Mouse (Mus musculus) heart, postnatal 25 days (tissue): ENCODE measurements around the gene Ier3. TPM values are rescaled to one million over a fixed set of nuclear protein-coding genes. Genes with fewer than 3 reads are reported as not detected.

Experiments used
- DNase-seq: peaks from one replicate; pipeline ENCODE4 v3.0.0; 2022; ENCODE audit warnings: low spot score
- intact Hi-C: fragments of 180-260 bp; cut with DNase I; formaldehyde crosslinking; loops from one replicate; pipeline ENCODE4 v1.15.1; 2025
- microRNA-seq: library from miRNA; unstranded; fragments of <30 nt; microRNA quantifications from one replicate; pipeline ENCODE4 v1.2.0, GENCODE M21; 2022
- total RNA-seq, 2 experiments: library from RNA; stranded (reverse); gene quantifications; 2 replicates each; pipeline ENCODE4 v1.2.3; 2021

Ier3 gene
- total RNA-seq, 2 experiments from 2014 or later = 21.7 to 39.7 TPM

DNA sequence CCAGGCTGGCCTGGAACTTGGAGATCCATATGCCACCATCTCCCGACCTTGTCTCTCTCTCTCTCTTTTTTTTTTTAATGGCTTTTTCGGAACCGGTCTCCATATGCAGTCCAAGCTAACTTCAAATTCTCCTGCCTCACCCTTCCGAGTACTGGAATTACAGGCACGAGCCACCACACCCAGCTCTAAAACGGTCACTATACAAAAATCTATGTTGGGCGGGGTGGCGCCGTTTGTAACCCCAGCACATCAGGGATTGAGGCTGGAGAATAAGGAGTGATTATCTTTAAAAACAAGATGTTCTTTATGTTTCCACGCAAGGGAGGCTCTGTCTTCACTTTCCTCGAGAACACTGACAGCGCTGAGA, 39.3 kb downstream of the Ier3 start:
- intact Hi-C loops = loop anchor here (2.0 kb wide), 1 partner anchor 18 kb away; no protein-coding TSS in a partner anchor
- no peak for DNase-seq

DNA sequence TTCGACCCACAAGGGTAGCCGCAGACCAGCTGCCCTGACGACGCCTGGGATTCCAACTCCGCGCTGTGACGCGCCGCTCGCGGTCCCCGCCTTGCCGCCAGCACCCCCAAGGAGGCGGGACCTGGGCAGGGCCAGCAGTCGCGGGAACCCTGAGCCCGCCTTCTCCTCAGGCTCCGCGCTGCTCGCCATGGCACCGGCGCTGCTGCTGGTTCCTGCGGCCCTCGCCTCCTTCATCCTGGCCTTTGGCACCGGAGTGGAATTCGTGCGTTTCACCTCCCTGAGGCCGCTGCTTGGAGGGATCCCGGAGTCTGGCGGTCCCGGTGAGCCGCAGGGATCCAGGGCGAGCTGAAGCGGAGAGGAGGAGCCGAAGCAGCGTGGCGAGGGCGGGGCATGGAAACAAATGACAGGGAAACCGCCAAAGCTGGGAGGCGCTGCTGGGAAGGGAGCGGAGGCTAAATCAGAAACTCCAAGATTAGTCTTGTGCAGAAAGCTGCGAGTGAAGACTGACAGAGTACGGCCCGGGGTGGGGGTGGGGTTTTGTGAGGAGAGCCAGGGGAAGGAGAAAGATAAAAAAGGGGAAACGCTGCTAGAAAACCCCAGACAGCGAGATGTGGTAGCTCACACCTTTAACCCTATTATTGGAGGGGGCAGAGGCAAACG, 39.8 kb downstream of the Ier3 start, which contains the start of gene Nrm:
Gene Nrm, plus strand, starts transcription at position 121 of the 660 bp plus-strand sequence.
- intact Hi-C loops = loop anchor here (2.0 kb wide), 1 partner anchor 19 kb away; no protein-coding TSS in a partner anchor
- peak; percentile 88 for DNase-seq

DNA sequence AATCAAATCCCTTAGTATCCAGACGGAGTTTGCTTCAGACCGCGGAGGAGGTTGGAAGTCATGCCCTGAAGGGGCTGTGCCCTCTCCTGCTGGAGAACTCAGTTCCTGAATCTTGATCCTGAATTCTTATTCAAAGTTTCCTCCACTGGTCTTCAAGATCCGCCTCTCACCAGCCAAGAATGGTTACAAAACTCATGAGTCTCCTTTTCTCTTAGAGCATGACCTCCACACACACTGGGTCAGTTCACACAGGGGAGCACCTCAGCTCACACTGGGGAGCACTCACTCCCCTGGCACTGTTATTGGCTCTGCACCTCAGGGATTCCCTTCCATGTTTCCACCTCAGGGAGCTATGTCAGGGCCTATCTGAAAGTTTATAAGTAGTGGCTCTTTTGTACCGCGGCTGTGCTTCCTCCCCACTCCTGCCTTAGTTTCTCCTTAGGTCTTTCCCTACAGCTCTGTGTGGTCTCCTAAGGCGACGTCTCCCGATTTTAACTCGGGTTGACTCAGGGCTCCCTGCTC, 43.4 kb downstream of the Ier3 start:
- DNase-seq = no peak
- intact Hi-C loops = no loop called here

DNA sequence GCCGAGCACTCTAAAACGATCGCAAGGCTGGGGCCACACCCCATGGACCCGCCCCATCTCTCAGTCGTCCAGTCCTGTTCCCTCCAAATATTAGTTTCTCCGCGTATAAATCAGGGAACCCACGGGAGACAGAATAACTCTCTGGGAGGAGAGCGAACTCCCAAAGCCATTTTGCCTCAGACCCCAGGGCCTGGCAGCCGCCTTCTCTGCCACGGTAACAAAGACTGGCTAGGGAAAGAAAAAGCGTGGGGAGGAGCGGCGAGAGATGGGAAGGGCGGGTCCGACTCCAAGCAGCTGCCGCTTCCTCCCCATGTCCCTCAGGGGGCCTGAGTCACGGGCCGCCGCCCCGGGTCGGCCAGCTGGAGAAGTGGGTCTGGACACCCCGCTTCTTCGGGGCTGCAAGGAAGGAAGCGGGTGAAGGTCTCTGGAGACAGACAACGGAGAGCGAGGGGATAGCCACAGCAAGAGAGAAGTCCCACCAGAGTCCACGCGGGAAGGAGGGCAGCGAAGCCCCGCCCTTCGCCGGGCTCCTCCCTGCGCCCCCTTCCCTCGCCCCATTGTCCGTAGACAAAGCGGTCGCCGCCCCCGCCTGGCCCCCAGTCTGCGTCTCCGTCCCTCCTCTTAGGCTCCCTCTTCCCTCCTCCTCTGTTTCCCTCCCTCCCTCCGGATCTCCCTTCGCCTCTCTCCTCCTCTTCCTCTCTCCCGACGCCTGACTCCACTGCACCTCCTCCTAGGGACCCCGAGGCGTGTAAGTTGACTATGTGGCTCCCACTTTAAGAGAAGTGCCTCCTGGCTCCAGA, 44.2 kb downstream of the Ier3 start, which contains the start of gene Ppp1r18:
Gene Ppp1r18, plus strand, starts transcription at position 113 of the 800 bp plus-strand sequence.
- DNase-seq = peak; percentile 82
- intact Hi-C loops = no loop called here

DNA sequence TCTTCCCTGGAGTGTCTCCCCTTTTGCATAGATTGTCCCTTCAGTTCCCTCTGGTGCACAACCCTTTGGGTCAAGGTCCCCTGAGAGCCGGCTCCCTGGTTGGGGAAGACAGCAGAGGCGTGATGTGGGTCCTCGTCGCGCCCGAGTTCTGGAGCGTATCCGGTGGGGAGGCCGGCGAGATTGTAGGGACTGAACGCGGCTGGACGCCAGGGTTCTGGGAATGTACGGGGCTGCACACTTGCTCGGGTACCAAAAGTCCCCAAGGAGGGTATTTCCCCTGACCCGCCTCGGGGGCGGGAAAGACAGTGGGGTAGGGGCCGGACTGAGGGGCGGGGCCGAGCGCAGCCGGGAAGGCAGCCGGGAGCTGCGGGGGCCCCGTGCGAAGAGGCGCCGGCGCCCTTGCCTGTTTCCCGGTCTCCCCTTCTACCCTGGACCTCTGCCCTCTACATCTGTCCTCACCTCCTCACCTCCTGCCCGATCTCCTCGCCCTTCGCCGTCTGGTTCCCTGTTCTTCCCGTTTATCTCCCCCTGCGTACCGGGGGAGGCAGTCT, 44.9 kb downstream of the Ier3 start:
- peak; percentile 81 for DNase-seq
- intact Hi-C loops = no loop called here

DNA sequence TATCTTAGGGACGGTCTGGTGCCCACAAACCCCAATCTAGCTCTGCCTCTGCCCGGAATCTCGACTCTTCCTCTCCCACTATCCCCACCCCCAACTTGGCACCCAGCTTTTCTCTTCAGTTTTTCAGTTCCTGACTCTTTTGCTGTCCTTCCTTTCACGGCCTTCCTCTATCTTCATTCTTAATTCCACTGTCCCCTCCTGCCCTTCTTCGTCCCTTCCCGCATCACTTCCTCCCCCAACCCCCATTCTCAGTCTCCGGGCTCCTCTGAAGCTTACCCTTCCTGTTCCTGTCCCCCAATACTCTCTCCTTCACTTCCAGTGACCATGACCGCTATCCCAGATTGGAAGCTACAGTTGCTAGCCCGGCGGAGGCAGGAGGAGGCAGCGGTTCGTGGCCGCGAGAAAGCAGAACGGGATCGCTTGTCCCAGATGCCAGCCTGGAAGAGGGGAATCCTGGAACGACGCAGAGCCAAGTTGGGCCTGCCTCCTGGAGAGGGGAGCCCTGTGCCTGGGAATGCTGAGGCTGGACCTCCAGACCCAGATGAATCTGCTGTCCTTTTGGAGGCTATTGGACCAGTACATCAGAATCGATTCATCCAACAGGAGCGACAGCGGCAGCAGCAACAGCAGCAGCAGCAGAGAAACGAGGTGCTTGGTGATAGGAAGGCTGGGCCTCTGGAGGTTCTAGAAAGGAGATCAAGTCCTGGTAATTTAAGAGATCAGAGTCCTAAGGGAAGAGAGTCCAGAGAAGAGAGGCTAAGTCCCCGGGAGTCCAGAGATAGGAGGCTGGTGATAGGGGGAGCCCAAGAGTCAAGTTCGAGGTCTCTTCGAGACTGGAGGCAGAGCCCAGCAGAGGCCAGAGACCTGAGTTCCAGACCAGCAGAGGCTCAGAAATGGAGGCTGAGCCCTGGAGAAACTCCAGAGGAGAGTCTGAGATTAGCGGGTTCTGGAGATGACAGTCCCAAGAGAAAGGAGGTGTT, 45.7 kb downstream of the Ier3 start:
- intact Hi-C loops = no loop called here
- no peak for DNase-seq

DNA sequence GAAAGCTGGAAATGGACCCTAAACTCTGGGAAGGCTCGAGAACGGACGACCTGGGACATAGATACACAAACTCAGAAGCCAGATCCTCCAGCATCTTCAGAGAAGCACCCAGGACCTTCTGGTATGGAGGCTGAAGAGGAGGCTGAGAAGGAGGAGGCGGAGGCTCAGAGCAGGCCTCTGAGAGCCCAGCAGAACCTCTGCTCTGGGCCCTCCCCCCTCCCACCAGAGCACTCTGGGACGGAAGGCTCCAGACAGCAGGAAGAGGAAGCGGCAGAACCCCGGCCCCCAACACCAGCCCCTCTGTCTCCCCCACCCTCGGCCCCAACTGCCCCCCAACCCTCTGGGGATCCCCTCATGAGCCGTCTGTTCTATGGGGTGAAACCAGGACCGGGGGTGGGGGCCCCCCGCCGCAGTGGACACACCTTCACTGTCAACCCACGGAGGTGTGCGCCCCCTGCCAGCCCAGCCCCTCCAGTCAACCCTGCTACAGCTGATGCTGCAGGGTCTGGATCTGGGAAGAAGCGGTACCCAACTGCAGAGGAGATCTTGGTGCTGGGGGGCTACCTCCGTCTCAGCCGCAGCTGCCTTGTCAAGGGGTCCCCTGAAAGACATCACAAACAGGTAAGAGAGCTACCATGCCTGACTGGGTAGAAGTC, 46.8 kb downstream of the Ier3 start:
- no peak for DNase-seq
- intact Hi-C loops = no loop called here

DNA sequence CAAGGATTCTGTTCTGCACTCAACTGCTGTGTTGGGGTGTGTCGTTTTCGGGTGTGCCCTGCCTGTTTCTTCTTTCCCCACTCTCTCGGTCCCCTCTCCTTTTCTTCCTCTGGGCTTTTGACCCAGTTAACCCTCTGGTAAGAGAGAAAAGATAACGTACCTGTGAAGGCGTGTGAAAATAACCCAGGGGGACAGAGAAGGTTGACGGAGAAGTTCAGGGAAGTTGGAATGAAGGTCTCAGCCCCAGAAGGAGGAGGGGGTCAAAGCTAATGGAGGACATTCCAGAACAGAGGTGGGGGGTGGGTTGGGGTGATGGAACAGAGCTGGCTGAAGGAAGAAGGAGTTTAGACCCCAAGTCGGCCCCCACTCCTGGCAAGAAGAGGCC, 47.5 kb downstream of the Ier3 start:
- no peak for DNase-seq
- intact Hi-C loops = no loop called here

DNA sequence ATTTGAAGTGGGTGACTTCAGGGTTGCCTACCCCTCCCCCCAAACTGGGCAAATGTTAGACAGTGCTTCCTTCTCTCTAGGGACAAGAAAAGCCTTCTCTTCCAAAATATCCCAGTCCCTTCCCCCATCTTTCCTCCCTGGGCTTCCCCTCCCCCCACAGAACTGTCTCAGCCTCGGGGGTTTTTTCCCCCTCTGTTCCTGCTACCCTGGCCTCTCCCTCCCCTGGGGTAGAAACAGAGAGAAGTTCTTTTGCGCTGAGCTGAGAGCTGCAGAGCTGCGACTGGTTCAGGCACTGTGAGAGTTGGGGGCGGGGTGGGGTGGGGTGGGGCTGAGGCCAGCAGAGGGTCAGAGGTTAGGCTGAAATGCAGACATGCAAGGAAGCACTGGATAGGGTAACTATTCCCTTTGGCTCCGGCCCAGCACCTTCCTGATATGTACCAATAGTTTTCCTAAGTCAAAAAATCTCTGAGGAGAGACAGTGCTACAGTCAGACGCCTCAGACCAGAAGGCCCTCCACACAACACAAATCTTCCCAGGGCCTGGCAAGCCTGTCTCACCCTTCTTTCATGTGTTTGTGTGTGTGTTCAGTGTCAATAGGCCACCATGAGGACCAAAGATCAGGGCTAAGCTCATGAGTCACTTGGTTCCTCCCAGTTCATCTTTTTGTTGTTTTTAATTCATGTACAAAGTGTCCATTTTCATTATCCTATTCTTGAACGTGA, 48.0 kb downstream of the Ier3 start:
- peak; percentile 32 for DNase-seq
- intact Hi-C loops = no loop called here

DNA sequence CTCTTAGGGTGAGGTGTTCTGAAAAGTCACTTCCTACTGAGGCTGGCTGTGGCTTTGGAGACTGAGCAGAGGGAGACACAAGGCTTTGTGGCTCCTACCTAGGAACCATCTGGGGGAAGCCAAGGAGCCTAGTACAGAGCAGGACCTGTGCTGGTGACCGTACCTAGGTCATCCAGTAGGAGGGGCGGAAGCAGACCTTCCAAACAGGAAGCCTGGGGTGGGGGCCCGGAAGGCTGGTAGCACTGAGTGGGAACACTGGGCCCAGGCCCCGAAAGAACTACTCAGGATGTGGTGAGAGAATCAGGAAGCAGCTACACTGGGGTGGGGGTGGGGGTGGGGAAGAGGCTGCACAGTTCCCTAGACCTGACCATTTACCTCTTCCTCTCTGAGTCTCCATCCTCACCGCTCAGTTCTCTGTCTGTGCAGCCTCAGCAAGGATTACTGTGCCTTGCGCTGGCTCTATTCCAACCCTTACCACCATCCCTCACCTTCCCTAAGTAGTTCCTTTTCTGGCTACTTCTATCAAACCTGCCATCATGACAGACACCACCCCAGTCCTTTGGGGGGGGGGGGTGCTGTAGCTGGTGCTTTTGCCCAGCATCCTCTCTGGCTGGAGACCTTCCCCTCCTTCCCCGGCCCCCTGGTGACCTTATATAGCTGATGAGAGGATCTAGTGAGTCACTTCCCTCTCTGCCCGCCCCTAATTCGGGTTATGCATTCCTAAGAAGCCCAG, 48.8 kb downstream of the Ier3 start:
- intact Hi-C loops = no loop called here
- peak; percentile 77 for DNase-seq

DNA sequence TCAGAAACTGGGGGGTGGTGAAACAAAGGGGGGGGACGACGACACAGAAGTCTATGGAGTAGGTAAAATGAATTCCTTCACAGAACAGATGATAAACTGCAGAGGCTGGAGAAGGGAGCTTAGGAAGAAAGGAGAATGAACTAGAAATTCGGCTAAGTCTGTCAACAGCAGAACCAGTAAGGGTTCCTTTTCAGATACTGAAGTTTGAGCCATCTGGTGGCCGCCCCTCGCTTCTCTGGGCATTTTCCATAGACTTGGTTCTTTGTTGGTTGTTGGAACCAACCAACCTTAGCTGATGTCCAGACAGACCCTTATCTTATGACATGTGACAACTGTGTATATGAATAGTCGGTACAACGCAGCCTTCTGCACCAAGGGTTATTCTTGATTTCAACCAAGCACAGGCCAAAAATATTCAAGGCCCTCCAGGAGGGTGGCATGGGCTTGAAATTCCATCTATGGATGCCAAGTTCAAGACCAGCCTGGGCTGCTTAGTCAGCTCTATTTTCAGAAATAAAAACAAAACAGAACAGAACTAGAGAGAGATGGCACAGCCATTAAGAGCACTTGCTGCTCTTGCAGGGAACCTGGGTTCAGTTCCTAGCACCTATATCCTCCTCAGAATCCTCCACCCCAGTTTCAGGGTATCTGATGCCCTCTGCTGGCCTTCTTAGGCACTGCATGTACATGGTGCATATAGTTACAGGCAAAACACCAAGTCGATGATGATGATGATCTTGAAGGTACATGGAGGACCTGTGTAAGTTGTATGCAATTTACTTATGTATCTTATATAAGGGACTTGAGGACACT, 49.6 kb downstream of the Ier3 start:
- DNase-seq = no peak
- intact Hi-C loops = no loop called here

Small RNAs within 50 kb of the gene (microRNA-seq; reads per million reads assigned to microRNA genes)
- gene Gm28033 = 0.83 reads per million

Other genes starting within 250 kb of the Ier3 start
- not detected for gene Sfta2, start 220.1 kb upstream of the Ier3 start, total RNA-seq
- gene Gm9573, start 195.0 kb upstream of the Ier3 start, total RNA-seq = not detected
- not detected for gene Mucl3, start 178.0 kb upstream of the Ier3 start, total RNA-seq
- 10 to 100 TPM; 32.3 TPM for gene Vars2, start 154.1 kb upstream of the Ier3 start, total RNA-seq
- 10 to 100 TPM; 17.5 to 18.3 TPM for gene Gtf2h4, start 147.9 kb upstream of the Ier3 start, total RNA-seq
- gene Ddr1, start 117.1 kb upstream of the Ier3 start, total RNA-seq = 10 to 100 TPM; 33.1 to 41.7 TPM
- 100 to 1,000 TPM; 125 to 141 TPM for gene Flot1, start 1.5 kb downstream of the Ier3 start, total RNA-seq
- gene Tubb5, start 16.6 kb downstream of the Ier3 start, total RNA-seq = 100 to 1,000 TPM; 102 to 103 TPM
- gene Mdc1, start 19.8 kb downstream of the Ier3 start, total RNA-seq = 10 to 100 TPM; 11.8 to 14.6 TPM
- gene Nrm, start 39.6 kb downstream of the Ier3 start, total RNA-seq = 1 to 10 TPM; 2.3 to 2.8 TPM
- 10 to 100 TPM; 11.9 to 16.6 TPM for gene Ppp1r18, start 43.9 kb downstream of the Ier3 start, total RNA-seq
- gene Dhx16, start 58.1 kb downstream of the Ier3 start, total RNA-seq = 10 to 100 TPM; 19.2 to 20.1 TPM
- gene 2310061I04Rik, start 75.7 kb downstream of the Ier3 start, total RNA-seq = 100 to 1,000 TPM; 112 to 116 TPM
- 1 to 10 TPM; 7.7 TPM for gene Atat1, start 88.4 kb downstream of the Ier3 start, total RNA-seq
- 10 to 100 TPM; 51.7 to 55.3 TPM for gene Mrps18b, start 94.7 kb downstream of the Ier3 start, total RNA-seq
- 10 to 100 TPM; 30.4 to 34.5 TPM for gene Ppp1r10, start 94.8 kb downstream of the Ier3 start, total RNA-seq
- 10 to 100 TPM; 64.2 to 66.6 TPM for gene Abcf1, start 148.1 kb downstream of the Ier3 start, total RNA-seq
- gene Gnl1, start 158.2 kb downstream of the Ier3 start, total RNA-seq = 10 to 100 TPM; 26.4 to 26.6 TPM
- 1 to 10 TPM; 3.8 to 4.4 TPM for gene Prr3, start 158.6 kb downstream of the Ier3 start, total RNA-seq
- gene H2-T24, start 198.9 kb downstream of the Ier3 start, total RNA-seq = 1 to 10 TPM; 7.4 to 7.5 TPM
- gene H2-T23, start 211.2 kb downstream of the Ier3 start, total RNA-seq = 10 to 100 TPM; 20.2 to 25.6 TPM
- gene H2-T22, start 221.1 kb downstream of the Ier3 start, total RNA-seq = 1 to 10 TPM; 7.4 to 7.8 TPM
- gene Gm6034, start 221.3 kb downstream of the Ier3 start, total RNA-seq = not detected
- gene Gm11127, start 236.7 kb downstream of the Ier3 start, total RNA-seq = 1 to 10 TPM; 2.6 to 2.9 TPM